Mouse (Mus musculus) lung, adult 2 months (tissue): ENCODE measurements around the gene Olfr1500. TPM values are rescaled to one million over a fixed set of nuclear protein-coding genes. Genes with fewer than 3 reads are reported as not detected.
"Not testable (repeated sequence)": the region's sequence is repeated elsewhere in the genome, so short reads cannot be mapped to it uniquely, and the experiment has no call there.

ENCODE experiments used
- DNase-seq: peaks from one replicate; pipeline ENCODE4 v3.0.0; 2022
- H3K4me1 ChIP-seq: fragments of 200-500 bp; 2 replicates; pipeline ENCODE4 v1.6.1; 2011; ENCODE audit warnings: low read length; ENCODE audit not compliant: control insufficient read depth, insufficient read depth
- H3K4me3 ChIP-seq: fragments of 200-500 bp; replicated peaks from 2 replicates; pipeline ENCODE3; 2011; ENCODE audit warnings: low read depth, mild to moderate bottlenecking, control low read depth, low read length; ENCODE audit errors: extremely low read depth
- CTCF ChIP-seq: fragments of 200-500 bp; IDR thresholded peaks from 2 replicates; pipeline ENCODE4 v1.5.1; 2011; ENCODE audit warnings: mild to moderate bottlenecking, low read length, control low read depth; ENCODE audit not compliant: insufficient read depth
- POLR2A ChIP-seq: fragments of 200-500 bp; IDR thresholded peaks from 2 replicates; pipeline ENCODE4 v1.6.1; 2011; ENCODE audit warnings: low read depth, mild to moderate bottlenecking, control low read depth, low read length, borderline replicate concordance; ENCODE audit errors: extremely low read depth
- WGBS: fragments of 180-500 bp; shearing (Covaris S2); methylation state at CpG from one replicate; pipeline ENCODE4 v1.1.7; 2018; 5-methylcytosine and 5-hydroxymethylcytosine counted together
- polyA plus RNA-seq: library from polyadenylated mRNA; depleted of rRNA; stranded (reverse); fragments of >200 nt; gene quantifications from 2 replicates; pipeline ENCODE4 v1.2.3, GENCODE M21; 2012; rRNA removed

The Olfr1500 gene
- polyA plus RNA-seq = not detected in 2 replicates

- TF ChIP-seq POLR2A (no peak), CTCF (no peak)
- no peak for DNase-seq
- H3K4me1 ChIP-seq = no peaks in the 10 kb centered on the region
Observed at GRCm38 (mm10) chr19:13830388-13830787, at the start of gene Olfr1500. TSS of gene Olfr1500 (minus strand) at chr19:13830488.

GRCm38 (mm10) chr19:13861495-13861894 is 31.2 kb upstream of the Olfr1500 start, which contains the start of gene Olfr1502:
TSS of gene Olfr1502 (plus strand) at chr19:13861795.
- Histone ChIP-seq H3K4me3 (no peak within 1 kb of the TSS), H3K4me1 (no peaks in the 10 kb centered on the region)
- WGBS = 86% methylated on average over 1 of the region's 1 CpGs
- TF ChIP-seq POLR2A (no peak), CTCF (no peak)
- DNase-seq = no peak

More at GRCm38 (mm10) chr19:13830388-13830787, at the start of gene Olfr1500:
- H3K4me3 ChIP-seq = no peak within 1 kb of the TSS

- not testable (repeated sequence) for DNase-seq, H3K4me1 ChIP-seq, H3K4me3 ChIP-seq
Observed at GRCm38 (mm10) chr19:13850592-13850991, 20.3 kb upstream of the Olfr1500 start, which contains the start of gene Olfr1501. TSS of gene Olfr1501 (minus strand) at chr19:13850692.

- Histone ChIP-seq H3K4me3 (no peak overlapping the region), H3K4me1 (no peaks in the 10 kb centered on the region)
- 66% methylated on average over 3 of the region's 3 CpGs for WGBS
- DNase-seq = no peak
- no peak for TF ChIP-seq CTCF
- no peak for TF ChIP-seq POLR2A
Observed at GRCm38 (mm10) chr19:13828447-13828846, 1.8 kb downstream of the Olfr1500 start.

GRCm38 (mm10) chr19:13820847-13821246 is 9.4 kb downstream of the Olfr1500 start:
- 45% methylated on average over 5 of the region's 5 CpGs for WGBS
- TF ChIP-seq CTCF (no peak), POLR2A (no peak)

GRCm38 (mm10) chr19:13819347-13819746 is 10.9 kb downstream of the Olfr1500 start, which contains the start of gene Olfr1499:
TSS of gene Olfr1499 (minus strand) at chr19:13819447.
- H3K4me3 ChIP-seq = no peak within 1 kb of the TSS
- TF ChIP-seq CTCF (no peak), POLR2A (no peak)
- H3K4me1 ChIP-seq = no peaks in the 10 kb centered on the region
- no peak for DNase-seq

More at GRCm38 (mm10) chr19:13820847-13821246, 9.4 kb downstream of the Olfr1500 start:
- Histone ChIP-seq H3K4me1 (no peaks in the 10 kb centered on the region), H3K4me3 (no peak overlapping the region)
- DNase-seq = no peak

- TF ChIP-seq POLR2A = no peak
- TF ChIP-seq CTCF = no peak
- WGBS = 25% methylated on average over 5 of the region's 5 CpGs
- DNase-seq = no peak
Observed at GRCm38 (mm10) chr19:13818827-13819226, 11.5 kb downstream of the Olfr1500 start.

GRCm38 (mm10) chr19:13812823-13813222 is 17.5 kb downstream of the Olfr1500 start:
- TF ChIP-seq POLR2A = no peak
- no peak for TF ChIP-seq CTCF

More at GRCm38 (mm10) chr19:13818827-13819226, 11.5 kb downstream of the Olfr1500 start:
- no peak overlapping the region for H3K4me3 ChIP-seq
- no peaks in the 10 kb centered on the region for H3K4me1 ChIP-seq

GRCm38 (mm10) chr19:13805486-13805885 is 24.8 kb downstream of the Olfr1500 start:
- DNase-seq, H3K4me1 ChIP-seq, H3K4me3 ChIP-seq: not testable (repeated sequence)
- 46% methylated on average over 1 of the region's 1 CpGs for WGBS

More at GRCm38 (mm10) chr19:13812823-13813222, 17.5 kb downstream of the Olfr1500 start:
- no peak for DNase-seq
- no peaks in the 10 kb centered on the region for H3K4me1 ChIP-seq
- WGBS = 51% methylated on average over 2 of the region's 2 CpGs
- H3K4me3 ChIP-seq = no peak overlapping the region

GRCm38 (mm10) chr19:13798102-13798501 is 32.2 kb downstream of the Olfr1500 start, which contains the start of gene Olfr1497:
TSS of gene Olfr1497 (minus strand) at chr19:13798202.
- DNase-seq = no peak
- TF ChIP-seq CTCF = no peak
- no peak for TF ChIP-seq POLR2A
- H3K4me3 ChIP-seq = no peak within 1 kb of the TSS
- H3K4me1 ChIP-seq = no peaks in the 10 kb centered on the region
